Mouse (Mus musculus) limb, embryonic 10.5 days (tissue): ENCODE results near the gene Slc6a9. TPM values are rescaled to one million over a fixed set of nuclear protein-coding genes. Genes with fewer than 3 reads are reported as not detected.

Experiments
- DNase-seq: peaks from one replicate; pipeline ENCODE4 v3.0.0-alpha.2; 2017; ENCODE audit warnings: low spot score
- H3K27ac ChIP-seq: fragments of 300-500 bp; sonication (generic); 2 replicates; pipeline ENCODE4 v1.5.1; 2016; ENCODE audit warnings: mild to moderate bottlenecking
- H3K27me3 ChIP-seq: fragments of 300-500 bp; sonication (generic); 2 replicates; pipeline ENCODE4 v1.6.1; 2016; ENCODE audit warnings: low read depth, mild to moderate bottlenecking; ENCODE audit not compliant: poor library complexity, severe bottlenecking
- H3K36me3 ChIP-seq: fragments of 300-500 bp; sonication (generic); 2 replicates; pipeline ENCODE4 v1.6.1; 2016; ENCODE audit warnings: mild to moderate bottlenecking, moderate library complexity
- H3K4me1 ChIP-seq: fragments of 300-500 bp; sonication (generic); 2 replicates; pipeline ENCODE4 v1.6.1; 2016
- H3K4me3 ChIP-seq: fragments of 300-500 bp; sonication (generic); 2 replicates; pipeline ENCODE4 v1.5.1; 2016; ENCODE audit warnings: mild to moderate bottlenecking, moderate library complexity
- H3K9me3 ChIP-seq: fragments of 300-500 bp; sonication (generic); replicated peaks from 2 replicates; pipeline ENCODE4 v1.6.1; 2016; ENCODE audit warnings: mild to moderate bottlenecking
- WGBS: fragments of 180-500 bp; shearing (Covaris S2); methylation state at CpG from one replicate; pipeline ENCODE4 v1.1.7; 2016; 5-methylcytosine and 5-hydroxymethylcytosine counted together
- polyA plus RNA-seq: library from polyadenylated mRNA; unstranded; fragments of >200 nt; fragmentation: Nextera tagmentation; extraction: Ambion mirVana; gene quantifications from 2 replicates; pipeline ENCODE4 v1.2.1, GENCODE M21; 2016

The Slc6a9 gene
- polyA plus RNA-seq, 1 experiment from 2014 or later, result 10.3 TPM

DNA sequence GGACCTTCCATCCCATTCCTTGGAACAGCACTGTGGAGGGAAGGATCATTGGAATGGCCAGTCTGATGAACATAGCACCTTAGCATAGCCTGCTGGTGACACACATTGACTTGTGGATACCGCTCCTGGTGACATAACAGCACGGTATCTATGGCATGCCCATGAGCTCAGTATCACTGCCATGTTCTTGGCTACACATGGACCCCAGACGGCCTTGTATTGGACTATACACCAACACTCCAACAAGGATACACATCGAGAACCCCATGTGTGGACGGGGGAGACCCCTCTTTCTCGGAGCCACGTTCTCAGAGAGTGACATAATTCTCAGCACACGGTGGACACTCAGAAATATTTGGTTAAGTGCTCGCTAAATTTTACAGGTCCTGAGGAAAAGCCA, 3.5 kb upstream of the Slc6a9 start:
- no peaks in the 10 kb centered on the region for H3K9me3 ChIP-seq
- no peak overlapping the region for H3K27ac ChIP-seq
- DNase-seq, result no peak
- peaks cover 25% of the 10 kb centered on the region for H3K4me1 ChIP-seq
- peaks cover 25% of the 10 kb centered on the region for H3K27me3 ChIP-seq
- no peaks in the 10 kb centered on the region for H3K36me3 ChIP-seq
- H3K4me3 ChIP-seq, result no peak overlapping the region
- 92% methylated on average over 9 of the region's 9 CpGs for WGBS

GRCm38 (mm10) chr4:117831499-117831898, 2.8 kb upstream of the Slc6a9 start:
- Histone ChIP-seq H3K4me3 (no peak overlapping the region), H3K27ac (no peak overlapping the region), H3K27me3 (peaks cover 25% of the 10 kb centered on the region), H3K4me1 (peaks cover 25% of the 10 kb centered on the region), H3K36me3 (no peaks in the 10 kb centered on the region), H3K9me3 (no peaks in the 10 kb centered on the region)
- DNase-seq, result no peak
- 78% methylated on average over 2 of the region's 2 CpGs for WGBS

DNA sequence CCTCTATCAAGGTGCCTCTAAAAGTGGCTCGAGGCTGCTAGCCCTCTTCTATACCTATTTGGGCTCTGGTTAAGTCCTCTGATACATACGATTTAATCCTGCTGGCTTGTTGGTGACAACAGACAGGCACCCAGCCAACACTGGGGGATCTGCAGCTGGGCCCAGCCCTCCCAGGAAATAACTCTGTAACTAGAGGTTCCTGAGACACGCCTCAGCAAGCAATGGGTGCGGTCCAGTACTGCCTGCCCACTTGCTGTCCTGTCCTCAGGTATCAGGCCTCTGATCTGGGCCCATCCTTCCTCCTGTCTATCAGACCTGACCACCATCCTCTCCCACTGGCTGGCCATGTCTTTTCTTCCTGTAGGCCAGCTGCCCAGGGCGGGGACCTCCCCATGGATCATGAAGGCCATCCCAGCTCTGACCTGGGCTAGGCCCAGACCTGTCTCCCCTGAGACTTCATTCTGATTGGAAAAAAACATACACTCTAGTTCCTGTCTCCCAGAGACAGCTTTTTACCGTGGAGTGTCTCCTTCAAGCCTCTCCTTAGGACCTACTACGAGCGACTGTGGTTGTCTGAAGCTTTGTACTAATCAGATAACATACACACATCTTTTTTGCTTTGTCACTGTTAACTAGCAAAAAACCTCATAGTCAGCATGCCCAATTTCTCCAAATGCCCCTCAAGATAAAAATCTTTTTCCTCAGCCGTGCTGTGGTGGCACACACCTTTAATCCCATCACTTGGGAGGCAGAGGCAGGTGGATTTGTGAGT, 2.2 kb upstream of the Slc6a9 start:
- no peak for DNase-seq

GRCm38 (mm10) chr4:117834845-117835530, 682 bp downstream of the Slc6a9 start:
- Histone ChIP-seq H3K36me3 (no peaks in the 10 kb centered on the region), H3K27me3 (peaks cover 23% of the 10 kb centered on the region), H3K9me3 (no peaks in the 10 kb centered on the region), H3K4me3 (peak overlapping the region; percentile 83), H3K27ac (peak overlapping the region; percentile 91), H3K4me1 (peaks cover 24% of the 10 kb centered on the region)
- peak; percentile 87 for DNase-seq
- WGBS, result under 1% methylated on average over 35 of the region's 36 CpGs

More for the DNA sequence above, 2.2 kb upstream of the Slc6a9 start:
- WGBS, result 80% methylated on average over 9 of the region's 9 CpGs
- Histone ChIP-seq H3K27ac (no peak overlapping the region), H3K36me3 (no peaks in the 10 kb centered on the region), H3K4me3 (no peak overlapping the region), H3K9me3 (no peaks in the 10 kb centered on the region), H3K4me1 (peaks cover 28% of the 10 kb centered on the region), H3K27me3 (peaks cover 25% of the 10 kb centered on the region)

- peaks cover 23% of the 10 kb centered on the region for H3K4me1 ChIP-seq
- no peak for DNase-seq
- under 1% methylated on average over 56 of the region's 60 CpGs for WGBS
- peak overlapping the region; percentile 83 for H3K4me3 ChIP-seq
- no peaks in the 10 kb centered on the region for H3K36me3 ChIP-seq
- peak overlapping the region; percentile 91 for H3K27ac ChIP-seq
- H3K9me3 ChIP-seq, result no peaks in the 10 kb centered on the region
- peaks cover 16% of the 10 kb centered on the region for H3K27me3 ChIP-seq
These were observed 1.3 kb downstream of the Slc6a9 start for GRCm38 (mm10) chr4:117835531-117836111.

GRCm38 (mm10) chr4:117836204-117836767, 2.0 kb downstream of the Slc6a9 start:
- peak overlapping the region; percentile 91 for H3K27ac ChIP-seq
- DNase-seq, result peak; percentile 95
- under 1% methylated on average over 48 of the region's 48 CpGs for WGBS
- H3K4me3 ChIP-seq, result peak overlapping the region; percentile 83
- H3K36me3 ChIP-seq, result no peaks in the 10 kb centered on the region
- no peaks in the 10 kb centered on the region for H3K9me3 ChIP-seq
- H3K27me3 ChIP-seq, result peaks cover 13% of the 10 kb centered on the region
- H3K4me1 ChIP-seq, result peaks cover 23% of the 10 kb centered on the region

DNA sequence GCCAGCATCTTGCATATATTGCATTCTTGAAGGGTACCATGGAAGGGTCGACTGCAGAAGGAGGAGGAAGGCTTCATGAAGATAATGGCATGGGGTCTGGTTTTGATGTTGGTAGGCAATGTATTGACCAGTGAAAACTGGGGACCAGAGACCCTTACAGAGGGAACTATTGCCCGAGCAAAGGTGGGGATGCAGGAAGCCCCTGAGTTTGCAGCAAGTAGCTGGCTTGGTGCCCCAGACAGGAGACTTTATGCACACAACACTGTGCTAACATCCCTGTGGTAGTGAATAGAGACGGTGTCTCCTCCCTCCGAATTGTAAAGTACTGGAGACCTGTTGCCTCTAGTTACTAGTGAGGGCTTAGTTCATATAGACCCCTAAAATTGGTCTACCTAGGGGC, 3.0 kb downstream of the Slc6a9 start:
- 0 out of 2 replicates have a peak overlapping the region, but pooled peaks have one; percentile 13 for H3K4me3 ChIP-seq
- H3K27me3 ChIP-seq, result peaks cover 13% of the 10 kb centered on the region
- WGBS, result 70% methylated on average over 4 of the region's 4 CpGs
- peak overlapping the region; percentile 91; the same call in 1 of the 2 replicates for H3K27ac ChIP-seq
- no peaks in the 10 kb centered on the region for H3K36me3 ChIP-seq
- H3K4me1 ChIP-seq, result peaks cover 23% of the 10 kb centered on the region
- DNase-seq, result no peak
- H3K9me3 ChIP-seq, result no peaks in the 10 kb centered on the region

DNA sequence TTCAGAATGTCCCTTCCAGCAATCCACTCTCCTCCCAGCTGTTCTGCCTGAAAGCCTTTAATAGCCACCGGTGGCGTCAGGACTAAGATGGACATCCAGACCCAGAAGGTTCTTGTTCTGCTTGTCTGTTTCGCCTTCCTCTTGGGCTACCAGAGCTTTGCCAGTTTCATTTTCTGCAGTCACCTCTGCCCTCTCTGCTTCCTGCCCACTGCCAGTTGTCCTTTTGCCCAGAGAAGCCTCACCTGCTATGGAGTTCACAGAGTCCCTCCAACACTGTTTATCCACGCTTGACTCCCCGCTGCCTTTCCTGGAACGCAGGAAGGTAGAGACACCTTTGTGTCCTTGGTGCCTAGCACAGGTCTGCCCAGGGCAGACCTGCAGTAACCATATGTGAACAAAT, 5.1 kb downstream of the Slc6a9 start:
- WGBS, result 82% methylated on average over 6 of the region's 6 CpGs
- no peaks in the 10 kb centered on the region for H3K9me3 ChIP-seq
- DNase-seq, result no peak
- H3K36me3 ChIP-seq, result no peaks in the 10 kb centered on the region
- peaks cover 18% of the 10 kb centered on the region for H3K4me1 ChIP-seq
- H3K4me3 ChIP-seq, result no peak overlapping the region
- no peak overlapping the region for H3K27ac ChIP-seq
- H3K27me3 ChIP-seq, result peaks cover 3% of the 10 kb centered on the region

DNA sequence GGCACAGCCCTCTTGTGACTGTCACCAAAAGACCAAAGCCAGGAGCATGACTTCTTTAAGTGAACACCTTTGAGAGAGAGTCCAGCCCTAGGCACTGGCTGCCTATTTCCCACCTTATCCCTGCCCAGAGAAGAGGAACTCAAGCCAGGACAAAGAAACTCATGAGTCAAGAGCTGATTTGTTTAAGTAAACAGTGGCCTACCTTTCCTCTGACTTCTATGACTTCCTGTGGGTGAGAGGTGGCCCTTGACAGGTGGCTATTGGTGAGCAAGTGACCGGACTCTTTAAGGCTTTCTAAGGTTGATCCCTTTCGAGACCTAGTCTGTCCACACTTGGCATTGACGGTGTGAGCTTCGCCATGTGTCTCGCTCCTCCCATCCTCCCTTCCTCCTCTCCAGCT, 6.5 kb downstream of the Slc6a9 start:
- no peaks in the 10 kb centered on the region for H3K27me3 ChIP-seq

DNA sequence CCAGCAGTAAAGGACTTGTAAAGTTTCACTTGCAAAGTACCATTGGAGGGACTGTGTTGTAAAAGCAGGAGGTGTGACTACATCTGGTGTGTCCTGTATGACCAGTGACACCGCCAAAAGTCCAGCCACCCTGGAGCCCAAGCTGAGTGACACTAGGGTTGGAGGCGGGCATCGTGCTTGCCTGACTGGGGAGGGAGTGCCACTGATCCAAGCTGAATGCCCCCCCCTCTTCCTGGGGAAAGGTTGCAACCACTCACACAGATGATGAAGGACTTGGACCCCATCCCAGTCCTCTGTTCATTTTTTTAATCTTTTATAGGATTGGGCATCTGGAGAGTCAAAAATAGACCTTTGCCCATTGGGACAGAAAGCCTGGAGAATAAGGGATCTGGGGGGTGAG, 7.3 kb downstream of the Slc6a9 start:
- H3K27me3 ChIP-seq, result no peaks in the 10 kb centered on the region
- no peak for DNase-seq

More for the DNA sequence above, 6.5 kb downstream of the Slc6a9 start:
- H3K36me3 ChIP-seq, result peaks cover 8% of the 10 kb centered on the region
- no peaks in the 10 kb centered on the region for H3K9me3 ChIP-seq
- H3K4me3 ChIP-seq, result no peak overlapping the region
- no peak for DNase-seq
- no peak overlapping the region for H3K27ac ChIP-seq
- WGBS, result 92% methylated on average over 5 of the region's 5 CpGs
- H3K4me1 ChIP-seq, result peaks cover 7% of the 10 kb centered on the region; the same call in 1 of the 2 replicates

DNA sequence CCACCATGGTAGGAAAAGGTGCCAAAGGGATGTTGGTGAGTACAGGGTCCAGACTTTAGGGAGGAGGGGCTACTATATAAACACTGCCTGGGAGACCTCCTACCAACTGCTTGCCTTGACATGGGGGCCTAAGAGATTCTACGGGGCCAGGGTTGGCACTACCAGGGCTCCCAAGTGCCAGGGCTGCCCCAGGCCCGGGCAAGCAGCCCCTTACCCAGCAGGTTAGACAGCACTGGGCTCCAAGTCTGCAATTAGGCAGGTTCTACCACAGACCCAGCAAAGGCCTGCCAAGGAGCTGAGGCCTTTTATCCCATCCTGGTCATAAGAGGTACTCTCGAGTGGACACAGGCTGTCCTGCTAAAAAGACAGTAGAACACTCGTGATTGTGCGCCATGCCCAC, 8.8 kb downstream of the Slc6a9 start:
- H3K4me1 ChIP-seq, result peaks cover 18% of the 10 kb centered on the region
- H3K9me3 ChIP-seq, result no peaks in the 10 kb centered on the region
- no peak overlapping the region for H3K4me3 ChIP-seq
- WGBS, result 94% methylated on average over 5 of the region's 5 CpGs
- no peak overlapping the region for H3K27ac ChIP-seq
- H3K27me3 ChIP-seq, result no peaks in the 10 kb centered on the region
- DNase-seq, result no peak
- H3K36me3 ChIP-seq, result peaks cover 8% of the 10 kb centered on the region

More for the DNA sequence above, 7.3 kb downstream of the Slc6a9 start:
- Histone ChIP-seq H3K4me1 (peaks cover 9% of the 10 kb centered on the region), H3K27ac (no peak overlapping the region), H3K9me3 (no peaks in the 10 kb centered on the region), H3K36me3 (peaks cover 8% of the 10 kb centered on the region), H3K4me3 (no peak overlapping the region)
- WGBS, result 58% methylated on average over 3 of the region's 3 CpGs

GRCm38 (mm10) chr4:117844467-117844866, 10.2 kb downstream of the Slc6a9 start:
- Histone ChIP-seq H3K4me1 (peaks cover 28% of the 10 kb centered on the region), H3K27me3 (peaks cover 5% of the 10 kb centered on the region; the same call in 1 of the 2 replicates), H3K27ac (no peak overlapping the region), H3K9me3 (no peaks in the 10 kb centered on the region), H3K36me3 (peaks cover 8% of the 10 kb centered on the region), H3K4me3 (no peak overlapping the region)
- no peak for DNase-seq
- 87% methylated on average over 5 of the region's 5 CpGs for WGBS
